Mouse (Mus musculus): ENCODE results near the gene Chd1l.

DNA sequence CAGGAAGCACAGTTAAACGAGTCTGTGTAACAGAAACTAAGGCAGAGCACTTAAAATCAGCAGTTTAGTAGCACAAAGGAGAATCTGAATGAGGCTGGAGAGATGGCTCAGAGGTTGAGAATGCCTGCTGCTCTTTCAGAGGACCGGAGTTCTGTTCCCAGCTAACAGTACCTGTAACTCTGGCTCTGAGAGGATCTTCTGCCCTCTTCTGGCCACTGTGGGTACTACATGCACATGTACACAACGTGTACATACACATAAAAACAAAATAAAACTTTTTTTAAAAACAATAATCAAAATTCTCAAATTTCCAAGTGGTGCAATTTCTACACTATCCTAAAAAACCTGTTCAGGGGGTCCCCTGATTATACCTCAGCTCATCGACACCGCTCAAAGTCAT, 85.2 kb downstream of the Chd1l start:
- TF ChIP-seq POLR2A (IDR thresholded peaks at IDR 0.05; ENCODE audit: control insufficient read depth, low read depth, low read length) (no peak), CTCF (IDR thresholded peaks at IDR 0.05; ENCODE audit: control insufficient read depth, insufficient read depth, insufficient replicate concordance, low read depth, low read length) (peak; percentile 31; the same call in 1 of the 2 replicates)

All from testis, adult 2 months (tissue).